Mouse (Mus musculus): Measurements from ENCODE around the gene Tbc1d15.
A peak's percentile ranks its signal among the peaks of the same experiment; 100 is the strongest.

Tbc1d15 gene

DNA sequence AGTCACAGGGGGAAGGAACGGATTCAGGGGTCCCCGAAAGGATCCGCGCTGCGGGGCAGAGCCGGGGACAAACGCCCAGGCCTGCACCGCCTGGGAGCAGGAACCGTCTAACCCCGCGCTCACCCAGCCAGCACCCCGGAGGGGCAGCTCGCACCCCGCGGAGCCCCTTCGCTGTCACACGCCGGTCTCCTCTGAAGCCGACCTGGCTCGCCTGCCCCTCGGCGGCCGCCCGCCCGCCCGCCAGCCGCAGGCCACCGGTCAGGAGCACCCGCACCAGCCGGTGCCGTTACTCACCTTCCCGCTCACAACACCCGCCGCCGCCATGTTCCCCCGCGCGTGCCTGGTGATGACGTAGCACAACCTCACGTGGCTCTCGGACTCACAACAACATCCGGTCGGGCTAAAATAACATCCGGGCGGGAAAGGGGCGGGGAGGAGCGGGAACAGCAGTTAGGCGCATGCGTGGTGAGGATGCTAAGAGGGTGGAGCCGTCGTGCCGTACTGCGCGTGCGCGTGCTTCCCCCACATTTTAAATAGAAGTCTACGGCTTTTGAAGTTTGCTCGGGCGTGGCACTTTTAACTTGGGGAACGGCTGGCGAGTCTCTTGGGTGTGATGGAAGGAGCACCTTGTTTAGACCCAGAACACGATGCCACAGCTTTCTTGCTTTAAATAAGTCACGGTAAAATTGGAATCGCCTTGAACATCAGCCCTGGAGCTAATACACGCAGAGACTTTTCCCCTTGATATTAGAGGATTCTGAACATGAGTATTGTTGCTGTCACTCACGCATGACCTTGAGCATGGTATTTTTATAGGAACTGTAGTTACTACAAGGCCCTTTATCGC, at the start of gene Tbc1d15:
Tbc1d15 (minus strand) TSS at position 380 of the 847 bp plus-strand sequence.
- peak; percentile 99 for DNase-seq (ENCODE audit: low read depth, low spot score)

DNA sequence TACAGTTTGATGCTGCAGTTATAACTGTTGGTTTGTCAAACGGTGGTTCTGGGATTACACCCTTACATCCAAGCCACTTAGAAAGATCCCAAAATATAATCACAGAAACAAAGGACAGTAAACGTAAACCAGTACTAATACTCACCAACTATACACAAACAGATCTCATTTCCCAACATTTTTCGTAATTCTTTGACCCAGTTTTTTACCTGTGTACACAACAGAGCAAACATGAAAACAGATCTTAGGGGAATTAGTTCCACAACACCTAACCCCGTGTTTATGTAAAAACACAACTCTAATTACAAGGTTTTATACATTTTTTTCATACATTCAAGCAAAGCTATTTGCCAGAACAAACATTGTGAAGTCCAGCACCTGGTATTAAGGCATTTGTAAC, 47.4 kb upstream of the Tbc1d15 start:
- no peak for DNase-seq (ENCODE audit: low read depth, low spot score)

DNA sequence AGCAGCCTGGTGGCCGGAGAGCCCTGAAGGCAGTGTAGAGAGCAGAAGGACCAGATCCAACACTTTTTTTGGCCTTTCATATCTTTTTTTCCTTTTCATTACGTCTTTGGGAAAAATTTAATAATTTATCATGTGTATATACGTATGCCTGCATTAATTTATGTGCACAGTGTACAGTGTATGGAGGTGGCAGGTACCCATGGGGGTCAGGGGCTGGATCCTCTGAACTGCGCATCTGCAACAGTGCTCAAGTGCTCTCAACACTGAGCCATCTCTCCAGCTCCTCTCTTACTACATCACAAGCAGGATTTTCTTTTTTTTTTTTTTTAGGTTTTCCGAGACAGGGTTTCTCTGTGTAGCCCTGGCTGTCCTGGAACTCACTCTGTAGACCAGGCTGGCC, 46.3 kb upstream of the Tbc1d15 start:
- no peak for DNase-seq (ENCODE audit: low read depth, low spot score)

- no peak for DNase-seq (ENCODE audit: low read depth, low spot score)
These were observed 45.2 kb upstream of the Tbc1d15 start for GRCm38 (mm10) chr10:115296401-115296935.

- DNase-seq (ENCODE audit: low read depth, low spot score), result no peak
These were observed 43.9 kb upstream of the Tbc1d15 start for GRCm38 (mm10) chr10:115295162-115295561.

DNA sequence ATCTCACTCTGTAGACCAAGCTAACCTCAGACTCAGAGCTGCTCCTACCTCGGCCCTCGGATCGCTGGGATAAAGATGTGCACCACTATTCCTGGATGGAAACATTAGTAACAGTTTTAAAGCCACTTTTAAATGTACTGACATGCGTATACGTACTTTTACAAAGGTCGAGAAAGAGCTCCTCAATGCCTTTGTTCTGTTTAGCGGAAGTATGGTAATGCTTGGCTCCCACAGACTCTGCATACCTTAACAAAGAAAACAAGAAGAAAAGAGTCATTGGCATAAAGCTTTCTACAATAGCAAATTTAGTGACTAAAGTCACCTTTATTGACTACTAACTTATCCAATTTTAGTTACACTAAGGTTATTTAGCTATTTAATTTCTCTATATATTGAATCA, 43.4 kb upstream of the Tbc1d15 start:
- DNase-seq (ENCODE audit: low read depth, low spot score), result no peak

DNA sequence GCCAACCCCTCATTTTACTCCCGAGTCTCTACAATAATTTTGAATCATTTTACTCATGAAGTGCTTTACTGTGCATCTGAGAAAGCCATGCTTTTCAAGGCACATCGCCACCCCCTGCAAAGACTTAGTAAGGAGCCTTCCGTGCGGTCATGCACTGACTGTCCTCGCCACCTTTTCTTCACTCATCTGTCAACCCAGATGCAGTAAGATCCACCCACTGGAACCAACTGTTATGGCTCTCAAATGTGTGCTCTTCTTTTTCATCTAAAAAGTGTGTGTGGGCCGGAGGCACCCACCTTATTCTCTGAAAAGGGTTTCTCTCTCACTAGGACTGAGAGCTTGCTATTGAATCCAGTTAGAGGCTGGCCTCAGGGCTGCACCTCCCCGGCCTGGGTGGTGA, 42.7 kb upstream of the Tbc1d15 start:
- no peak for DNase-seq (ENCODE audit: low read depth, low spot score)

GRCm38 (mm10) chr10:115290671-115291070, 39.4 kb upstream of the Tbc1d15 start:
- no peak for DNase-seq (ENCODE audit: low read depth, low spot score)

DNA sequence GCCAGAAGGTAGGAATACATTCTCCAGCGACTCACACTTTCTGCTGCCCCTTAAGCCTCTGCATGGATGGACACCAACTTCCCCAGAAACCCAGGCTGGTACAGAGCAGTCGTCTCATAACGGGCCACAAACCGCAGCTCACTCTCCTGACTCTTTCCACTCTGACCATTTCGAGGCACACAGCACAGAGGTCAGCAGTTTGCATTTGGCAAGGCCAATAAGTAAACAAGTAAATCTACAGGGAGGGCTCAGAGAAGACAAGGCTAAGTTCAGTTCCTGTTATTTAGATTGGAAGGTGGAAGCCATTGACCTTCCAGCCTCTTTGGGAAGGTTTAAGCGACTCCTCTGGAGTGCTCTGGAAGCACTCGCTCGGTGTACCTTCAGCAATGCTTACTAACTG, 37.6 kb upstream of the Tbc1d15 start:
- no peak for DNase-seq (ENCODE audit: low read depth, low spot score)

DNA sequence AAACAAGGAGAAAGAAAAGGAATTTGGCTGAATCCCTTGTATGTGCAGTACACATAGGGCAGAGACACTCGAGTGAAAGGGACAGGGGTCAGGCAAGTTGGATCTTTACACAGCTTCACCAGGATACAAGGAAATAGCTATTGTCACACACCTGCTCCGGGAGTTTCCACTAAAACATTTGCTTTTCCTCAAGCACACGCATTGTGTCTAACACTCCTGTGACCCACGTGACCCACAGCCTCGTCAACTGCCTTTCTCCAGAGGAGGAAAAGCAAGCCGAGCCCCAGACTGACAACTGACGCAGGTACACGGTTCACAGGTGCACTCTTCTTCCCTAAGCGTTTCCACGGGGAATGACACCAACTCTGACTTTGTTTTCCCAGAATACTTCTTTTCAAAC, 32.9 kb upstream of the Tbc1d15 start:
- DNase-seq (ENCODE audit: low read depth, low spot score), result no peak

DNA sequence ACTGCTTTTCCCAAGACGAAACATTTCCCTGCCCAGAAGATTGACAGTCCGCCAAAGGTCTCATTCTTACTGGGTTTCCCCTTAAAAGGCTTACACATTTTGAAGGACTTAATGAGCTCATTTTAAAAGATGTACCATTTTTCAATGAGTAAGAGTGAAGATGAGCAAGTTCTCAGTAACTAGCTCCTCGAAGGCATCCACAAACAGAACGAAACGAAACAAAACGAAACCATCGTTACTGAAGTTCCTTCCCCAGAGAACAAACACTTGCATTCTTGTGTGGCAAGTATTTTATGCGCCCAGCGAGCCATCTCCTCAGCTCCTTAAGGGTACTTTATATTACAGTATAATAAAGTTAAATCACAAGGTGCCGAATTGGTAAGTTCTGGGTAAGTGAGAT, 30.1 kb upstream of the Tbc1d15 start:
- DNase-seq (ENCODE audit: low read depth, low spot score), result peak; percentile 65

- DNase-seq (ENCODE audit: low read depth, low spot score), result peak; percentile 28
These were observed 20.4 kb upstream of the Tbc1d15 start for GRCm38 (mm10) chr10:115271649-115272048.

GRCm38 (mm10) chr10:115270612-115271390, 19.5 kb upstream of the Tbc1d15 start:
- DNase-seq (ENCODE audit: low read depth, low spot score), result no peak

- DNase-seq (ENCODE audit: low read depth, low spot score), result no peak
These were observed 11.8 kb upstream of the Tbc1d15 start for GRCm38 (mm10) chr10:115262926-115263562.

GRCm38 (mm10) chr10:115262261-115262660, 11.0 kb upstream of the Tbc1d15 start:
- no peak for DNase-seq (ENCODE audit: low read depth, low spot score)

- no peak for DNase-seq (ENCODE audit: low read depth, low spot score)
These were observed 10.2 kb upstream of the Tbc1d15 start for GRCm38 (mm10) chr10:115261428-115261827.

- no peak for DNase-seq (ENCODE audit: low read depth, low spot score)
These were observed 4.9 kb upstream of the Tbc1d15 start for GRCm38 (mm10) chr10:115256162-115256561.

- no peak for DNase-seq (ENCODE audit: low read depth, low spot score)
These were observed 2.3 kb upstream of the Tbc1d15 start for GRCm38 (mm10) chr10:115253521-115253920.

- DNase-seq (ENCODE audit: low read depth, low spot score), result peak; percentile 55
These were observed 1.1 kb upstream of the Tbc1d15 start for GRCm38 (mm10) chr10:115252321-115252757.

DNA sequence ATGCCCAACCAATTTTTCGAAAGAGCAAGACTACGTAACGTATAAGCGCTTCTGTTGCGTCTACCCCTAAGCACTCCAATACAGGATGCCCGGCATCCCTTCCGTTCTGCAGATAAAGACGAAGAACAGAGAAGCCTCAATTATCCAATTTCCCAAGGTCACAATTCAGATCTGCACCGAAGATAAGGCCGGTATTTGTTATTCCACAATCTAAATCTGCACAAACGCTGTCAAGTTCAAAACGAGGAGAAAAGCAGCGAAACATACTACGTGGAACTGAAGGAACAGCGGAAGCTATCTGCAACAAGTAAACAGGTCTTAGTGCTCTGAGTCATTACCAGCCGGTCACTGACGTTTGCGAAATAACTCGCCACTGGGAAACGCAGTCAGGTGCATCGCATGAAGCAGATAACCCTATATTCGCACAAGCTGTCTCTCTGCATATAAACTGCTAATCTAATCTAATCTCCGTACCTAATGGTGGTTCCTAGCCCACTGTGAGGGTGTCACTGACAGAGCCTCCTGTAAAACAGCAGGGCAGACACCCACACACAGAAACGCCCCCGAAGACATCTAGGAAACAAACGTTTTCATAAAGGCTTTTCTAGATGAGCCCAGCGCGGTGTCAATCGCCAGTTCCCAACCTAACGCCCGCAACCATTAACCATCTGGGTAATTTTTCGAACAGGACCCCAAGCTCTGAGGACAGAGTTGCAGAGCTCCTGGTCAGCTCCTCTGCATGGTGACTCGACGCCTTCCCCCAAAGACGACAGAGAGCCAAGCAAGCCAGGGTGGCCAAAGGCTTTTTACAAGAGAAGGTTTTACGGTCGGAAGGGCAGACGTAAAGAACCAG, 806 bp downstream of the Tbc1d15 start:
- DNase-seq (ENCODE audit: low read depth, low spot score), result peak; percentile 70

DNA sequence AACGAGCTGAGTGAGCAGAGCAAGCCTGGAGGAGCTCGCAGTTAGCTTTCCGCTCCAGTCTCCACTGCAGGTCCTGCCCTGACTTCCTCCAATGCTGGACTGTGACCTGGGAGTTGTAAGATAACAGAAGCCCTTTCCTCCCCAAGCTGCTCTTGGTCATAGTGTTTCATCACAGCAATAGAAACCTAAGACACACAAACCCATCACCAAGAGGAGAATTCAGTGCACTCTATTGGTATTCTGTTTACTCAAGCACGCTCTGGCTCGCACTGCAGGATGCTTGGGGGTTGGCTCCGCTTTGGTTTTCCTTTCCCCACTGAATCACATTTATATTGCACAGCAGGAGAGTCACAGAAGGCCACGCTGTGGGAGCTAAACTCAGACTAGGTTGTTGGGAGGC, 3.2 kb downstream of the Tbc1d15 start:
- DNase-seq (ENCODE audit: low read depth, low spot score), result no peak
